Mouse (Mus musculus) G1E (cell line): ENCODE data around the gene Dhx32.

Source experiments
- CTCF ChIP-seq: IDR thresholded peaks from 2 replicates; pipeline ENCODE4 v1.5.1; 2012; ENCODE audit warnings: low read depth, low read length, inconsistent platforms, mixed read lengths
- GATA1 ChIP-seq: IDR thresholded peaks from 2 replicates; pipeline ENCODE4 v1.6.1; 2012; ENCODE audit warnings: borderline replicate concordance, low read length, inconsistent platforms, mixed read lengths
- GATA2 ChIP-seq: IDR thresholded peaks from 2 replicates; pipeline ENCODE4 v1.6.1; 2012; ENCODE audit warnings: low read depth, low read length, inconsistent platforms, borderline replicate concordance
- POLR2AphosphoS5 ChIP-seq: IDR thresholded peaks from 2 replicates; pipeline ENCODE4 v1.6.1; 2012; ENCODE audit warnings: low read depth, low read length, inconsistent platforms; ENCODE audit not compliant: insufficient replicate concordance
- TAL1 ChIP-seq: conservative IDR thresholded peaks from 2 replicates; pipeline ENCODE4 v1.6.1; 2012; ENCODE audit warnings: low read depth, low read length, inconsistent platforms, mixed read lengths

- TF ChIP-seq CTCF (no peak), GATA1 (no peak), TAL1 (no peak), POLR2AphosphoS5 (no peak), GATA2 (no peak)
These were observed 82.6 kb downstream of the Dhx32 start for GRCm38 (mm10) chr7:133699885-133700284.
